Mouse (Mus musculus) CD8-positive naive resting alpha-beta T cell, adult 2 months (primary cell): ENCODE measurements around the gene Fam78a.

ENCODE experiments used
- DNase-seq, 2 experiments: peaks; one replicate each; pipeline ENCODE4 v3.0.0; 2022; ENCODE audit warnings: low read depth in 2 of 2, low spot score in 2 of 2

The Fam78a gene

GRCm38 (mm10) chr2:32068811-32069607 lies 15.6 kb downstream of the Fam78a start:
- DNase-seq = no peak

GRCm38 (mm10) chr2:32066005-32066404 lies 18.7 kb downstream of the Fam78a start:
- no peak for DNase-seq

- peak; percentile 72 to 79 for DNase-seq
These were observed 19.3 kb downstream of the Fam78a start for GRCm38 (mm10) chr2:32065371-32065791.

DNA sequence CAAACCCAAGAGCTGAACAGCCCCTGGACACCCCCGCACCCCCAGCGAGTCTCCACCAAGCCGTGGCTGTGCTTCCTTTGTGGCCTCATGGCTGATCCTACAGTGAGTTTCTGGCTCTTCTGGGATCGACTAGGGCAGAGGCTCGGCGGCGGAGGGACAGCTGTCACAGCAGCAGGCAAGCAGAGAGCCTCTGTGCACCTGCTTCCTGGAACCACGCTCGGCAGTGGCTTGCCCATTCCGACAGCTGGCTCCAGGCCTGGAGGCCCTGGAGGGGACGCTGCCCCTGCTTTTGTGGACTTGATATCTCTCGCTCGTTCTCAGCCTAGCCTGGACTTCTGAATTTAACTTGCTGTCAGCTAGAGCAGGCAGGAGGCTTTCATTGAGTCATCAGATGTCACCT lies 19.7 kb downstream of the Fam78a start:
- no peak for DNase-seq

GRCm38 (mm10) chr2:32063451-32064151 lies 21.1 kb downstream of the Fam78a start:
- DNase-seq = no peak

GRCm38 (mm10) chr2:32062626-32063410 lies 21.8 kb downstream of the Fam78a start:
- peak; percentile 80 to 82 for DNase-seq

- peak in 1 of 2 experiments; percentile 60 for DNase-seq
These were observed 22.7 kb downstream of the Fam78a start for GRCm38 (mm10) chr2:32061722-32062505.

- DNase-seq = no peak
These were observed 23.5 kb downstream of the Fam78a start for GRCm38 (mm10) chr2:32061189-32061588.

DNA sequence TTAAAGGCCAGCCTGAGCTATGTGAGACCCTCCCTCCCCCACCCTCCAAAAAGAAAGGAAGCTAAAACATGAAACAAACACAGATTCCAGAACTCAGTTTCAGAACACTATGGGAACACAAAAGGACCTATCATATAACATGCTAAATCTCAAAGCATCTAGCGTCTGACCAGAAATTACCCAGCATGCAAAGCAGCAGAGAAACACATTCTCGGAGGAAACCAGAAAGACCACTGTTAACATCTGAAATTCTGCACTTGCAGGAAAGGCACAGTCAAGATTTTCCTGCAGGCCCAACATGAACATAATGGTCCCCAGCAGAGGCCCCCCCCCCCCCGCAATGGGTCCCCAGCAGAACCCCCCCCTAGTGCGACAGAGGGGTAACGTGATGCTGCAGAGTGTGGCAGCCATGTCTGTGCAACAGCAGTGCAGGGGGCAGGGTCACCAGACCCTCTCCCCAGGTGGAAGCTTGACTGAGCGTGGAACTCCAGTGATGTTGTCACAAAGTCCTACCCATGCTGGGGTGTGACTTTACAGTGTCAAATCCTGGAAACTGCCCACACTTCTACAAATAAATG lies 24.3 kb downstream of the Fam78a start:
- DNase-seq = no peak

- no peak for DNase-seq
These were observed 25.0 kb downstream of the Fam78a start for GRCm38 (mm10) chr2:32059613-32060012.

DNA sequence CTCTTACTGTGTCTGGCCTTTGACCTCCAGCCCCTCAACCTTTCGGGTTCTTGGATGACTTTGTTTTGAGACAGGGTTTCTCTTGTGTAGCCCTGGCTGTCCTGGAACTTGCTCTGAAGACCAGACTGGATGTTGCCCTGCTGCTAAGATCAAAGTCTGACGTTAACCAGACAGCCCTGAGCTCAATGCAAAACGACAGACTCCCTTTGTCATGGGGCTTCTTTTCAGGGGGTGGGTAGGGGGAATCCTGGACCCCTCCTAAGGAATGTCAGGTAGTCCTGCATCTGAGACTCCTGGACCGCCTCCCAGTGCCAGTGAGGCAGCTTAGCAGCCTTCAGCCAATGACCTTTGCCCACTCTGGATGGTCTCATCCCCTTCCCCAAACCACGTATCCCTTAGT lies 25.9 kb downstream of the Fam78a start:
- no peak for DNase-seq

GRCm38 (mm10) chr2:32058241-32058640 lies 26.4 kb downstream of the Fam78a start:
- no peak for DNase-seq

- DNase-seq = no peak
These were observed 26.9 kb downstream of the Fam78a start for GRCm38 (mm10) chr2:32057794-32058193.

- no peak for DNase-seq
These were observed 27.3 kb downstream of the Fam78a start for GRCm38 (mm10) chr2:32057360-32057759.

DNA sequence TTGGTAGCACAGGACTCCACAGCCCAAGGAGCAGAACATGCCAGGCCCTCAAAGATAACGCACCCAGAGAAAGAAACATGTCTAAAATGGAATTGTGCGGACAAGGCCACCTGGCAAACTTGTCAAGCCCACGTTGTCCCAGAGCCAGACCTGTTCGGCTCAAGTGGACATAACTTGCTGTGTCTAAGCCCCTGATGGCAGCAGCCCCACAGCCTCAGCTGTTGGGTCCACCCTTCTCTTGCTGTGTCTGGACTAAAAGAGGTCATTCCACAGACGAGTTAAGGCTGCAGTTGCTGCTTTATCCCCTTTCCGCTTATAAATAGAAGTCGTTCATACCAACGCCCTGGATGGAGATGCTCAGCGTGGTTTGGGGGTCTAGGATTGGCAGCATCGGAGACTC lies 28.1 kb downstream of the Fam78a start:
- DNase-seq = no peak

DNA sequence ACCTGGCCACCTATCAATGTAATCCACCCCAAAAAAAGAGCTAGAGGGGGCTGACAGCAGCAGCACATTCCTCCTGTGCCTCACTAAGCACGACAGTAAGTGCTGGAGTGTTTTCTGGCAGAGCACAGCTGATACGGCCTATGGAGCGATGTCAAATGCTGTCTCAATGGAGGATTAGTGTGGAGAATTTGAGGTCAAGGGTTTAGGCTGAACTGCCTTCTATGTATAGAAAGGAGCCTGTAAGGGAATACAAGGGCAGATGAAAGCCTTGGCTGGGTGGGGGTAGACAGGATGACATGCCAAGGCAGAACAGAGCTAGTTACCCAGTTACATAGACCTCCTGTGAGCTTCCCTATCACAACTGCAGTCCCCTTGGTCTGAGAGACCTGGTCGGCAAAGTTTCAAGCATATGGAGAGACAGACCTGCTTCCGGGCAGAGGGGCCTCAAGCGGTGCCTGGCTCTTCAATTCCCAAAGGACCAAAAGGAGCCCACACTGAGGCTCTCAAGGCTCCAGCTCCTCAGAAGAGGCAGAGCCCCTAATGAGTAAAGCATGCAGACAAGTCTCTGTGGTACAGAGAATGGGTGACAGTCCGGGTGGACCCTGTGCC lies 29.2 kb downstream of the Fam78a start:
- DNase-seq = no peak

DNA sequence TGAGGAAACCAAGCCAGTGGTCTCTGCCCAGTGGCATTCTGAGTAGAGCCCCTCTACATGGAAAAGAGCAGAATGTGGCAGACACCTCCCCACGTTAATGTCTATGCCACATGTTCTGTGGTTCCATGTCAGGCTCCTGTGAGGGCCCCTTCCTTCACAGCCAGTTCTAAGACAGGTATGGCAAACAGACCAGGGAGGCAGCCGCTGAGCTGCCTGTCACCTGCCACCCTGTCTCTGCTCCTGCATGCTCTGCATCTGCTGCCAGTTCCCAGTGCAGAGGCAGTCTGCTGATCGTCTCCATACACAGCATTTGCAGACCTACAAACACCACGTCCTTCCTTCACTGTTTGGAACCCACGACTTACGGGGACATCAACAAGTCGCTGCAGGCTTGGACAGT lies 32.2 kb downstream of the Fam78a start:
- DNase-seq = no peak

DNA sequence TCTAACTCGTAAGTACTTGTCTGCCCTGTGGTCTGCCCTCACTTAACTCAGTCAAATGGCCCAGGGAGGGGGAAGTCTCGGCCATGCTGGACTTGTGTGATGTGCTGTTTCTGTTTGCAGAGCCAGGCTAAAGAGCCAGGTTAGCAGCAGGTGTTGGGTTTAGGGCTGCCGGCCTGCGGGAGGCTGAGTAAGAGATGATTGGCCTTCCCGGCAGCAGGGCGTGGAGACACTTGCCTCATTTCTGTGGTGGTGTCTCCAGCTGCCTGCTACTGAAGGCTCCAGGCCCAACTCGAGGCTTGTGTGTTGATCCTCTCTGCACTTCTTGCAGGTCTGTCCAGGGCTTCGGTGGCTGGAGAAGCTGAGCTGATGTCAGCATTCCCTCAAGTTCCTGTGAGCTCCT lies 32.9 kb downstream of the Fam78a start:
- no peak for DNase-seq

DNA sequence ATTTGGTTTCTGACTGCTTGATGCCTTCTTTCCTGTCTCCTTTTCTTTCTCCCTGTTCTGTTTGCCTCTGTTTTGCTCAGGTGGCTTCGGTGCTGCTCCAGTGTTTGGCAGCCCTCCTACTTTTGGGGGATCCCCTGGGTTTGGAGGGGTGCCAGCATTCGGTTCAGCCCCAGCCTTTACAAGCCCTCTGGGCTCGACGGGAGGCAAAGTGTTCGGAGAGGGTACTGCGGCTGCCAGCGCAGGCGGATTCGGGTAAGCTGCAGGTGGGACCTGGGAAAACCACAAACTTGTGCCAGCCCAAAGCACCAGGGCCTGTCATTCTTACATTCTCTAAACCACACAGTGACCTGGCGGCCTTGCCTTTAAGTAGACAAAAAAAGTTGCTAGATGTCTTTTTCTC lies 37.3 kb downstream of the Fam78a start:
- peak; percentile 78 to 80 for DNase-seq

DNA sequence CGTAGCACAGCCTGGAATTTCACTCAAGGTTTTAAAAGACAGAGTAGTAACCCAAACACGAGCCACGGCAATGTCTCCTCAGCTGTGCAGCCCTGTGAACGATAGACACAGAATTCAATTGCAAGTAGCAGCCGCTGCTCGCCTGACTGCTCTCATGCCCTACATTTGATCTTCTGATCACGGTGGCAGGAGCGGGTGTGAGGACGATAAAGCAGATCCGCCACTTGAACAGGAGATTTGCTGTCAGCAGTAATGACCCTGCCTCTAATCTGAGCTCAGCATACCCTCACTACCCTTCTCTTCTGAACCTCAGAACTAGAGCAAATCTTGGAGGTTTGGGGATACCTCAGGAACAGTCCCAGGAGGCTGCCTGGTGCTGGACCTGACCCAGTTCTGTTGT lies 38.6 kb downstream of the Fam78a start:
- no peak for DNase-seq
